25 mouse cellular contexts compared by ENCODE assay signal in genomic region chr9:64602895-64603294, GRCm38 (mm10).
DNase-seq lines count a peak whose midpoint lies in the region; ATAC-seq and TF ChIP-seq lines count a peak whose summit lies in the region.
"Had no signal": no experiment of that assay in that cellular context is flagged by ENCODE, and none has a peak within 500 bp of the region (broad histone marks: within the 10 kb centered on the region; RNA-seq: fewer than 3 reads in every experiment).

No protein-coding gene starts in this region.

- H3K27me3 ChIP-seq in embryonic facial prominence, embryonic 12.5 days, result no peaks in the 10 kb centered on the region
- peaks cover 21% of the 10 kb centered on the region for H3K27me3 ChIP-seq in embryonic facial prominence, embryonic 10.5 days (replicated peaks; ENCODE audit: low read depth, poor library complexity, severe bottlenecking)
- no peaks in the 10 kb centered on the region for H3K27me3 ChIP-seq in intestine, embryonic 15.5 days (replicated peaks)
- H3K27me3 ChIP-seq in stomach, postnatal 0 days (ENCODE audit: control insufficient read depth, insufficient read depth, low read length), result no peaks in the 10 kb centered on the region
- peaks cover 9% of the 10 kb centered on the region; the same call in 1 of the 2 replicates for H3K27me3 ChIP-seq in midbrain, embryonic 14.5 days (ENCODE audit: control insufficient read depth, insufficient read depth, low read length)
- no peaks in the 10 kb centered on the region for H3K27me3 ChIP-seq in midbrain, postnatal 0 days (ENCODE audit: insufficient read depth, low read length)
- H3K27me3 ChIP-seq: heart, embryonic 13.5 days; hindbrain, embryonic 15.5 days; Patski had no signal

- H3K4me1 ChIP-seq in embryonic facial prominence, embryonic 12.5 days, result peaks cover 21% of the 10 kb centered on the region
- peaks cover 34% of the 10 kb centered on the region for H3K4me1 ChIP-seq in embryonic facial prominence, embryonic 10.5 days
- peaks cover 15% of the 10 kb centered on the region for H3K4me1 ChIP-seq in intestine, embryonic 15.5 days (replicated peaks)
- no peaks in the 10 kb centered on the region for H3K4me1 ChIP-seq in stomach, postnatal 0 days (replicated peaks; ENCODE audit: control insufficient read depth, insufficient read depth)
- H3K4me1 ChIP-seq in midbrain, embryonic 14.5 days (ENCODE audit: control insufficient read depth, insufficient read depth, low read length), result peaks cover 44% of the 10 kb centered on the region
- peaks cover 8% of the 10 kb centered on the region; the same call in 1 of the 2 replicates for H3K4me1 ChIP-seq in midbrain, postnatal 0 days (ENCODE audit: insufficient read depth, low read length)

- no peak overlapping the region for H3K4me2 ChIP-seq in embryonic facial prominence, embryonic 12.5 days (replicated peaks)
- H3K4me2 ChIP-seq in intestine, embryonic 15.5 days (replicated peaks), result no peak overlapping the region
- H3K4me2 ChIP-seq in stomach, postnatal 0 days (replicated peaks; ENCODE audit: low read depth), result no peak overlapping the region
- H3K4me2 ChIP-seq in midbrain, embryonic 14.5 days (ENCODE audit: low read length), result no peak overlapping the region
- no peak overlapping the region for H3K4me2 ChIP-seq in midbrain, postnatal 0 days (ENCODE audit: low read depth, low read length, poor library complexity, severe bottlenecking)
- H3K4me2 ChIP-seq: forebrain, embryonic 13.5 days; heart, embryonic 13.5 days; hindbrain, embryonic 12.5 days; hindbrain, embryonic 15.5 days had no signal

- 88% methylated on average over 1 of the region's 1 CpGs for WGBS in embryonic facial prominence, embryonic 12.5 days
- WGBS in embryonic facial prominence, embryonic 10.5 days, result 95% methylated on average over 1 of the region's 1 CpGs
- 72% methylated on average over 1 of the region's 1 CpGs for WGBS in intestine, embryonic 15.5 days
- WGBS in large intestine, adult 2 months, result 50% methylated on average over 1 of the region's 1 CpGs
- WGBS in stomach, postnatal 0 days, result 45% methylated on average over 1 of the region's 1 CpGs
- 97% methylated on average over 1 of the region's 1 CpGs for WGBS in midbrain, embryonic 14.5 days
- 90% methylated on average over 1 of the region's 1 CpGs for WGBS in midbrain, postnatal 0 days

- DNase-seq in embryonic facial prominence, embryonic 10.5 days (ENCODE audit: low spot score), result no peak
- peak; percentile 25 for DNase-seq in large intestine, adult 2 months (ENCODE audit: low read depth, low spot score)
- peak; percentile 56 for DNase-seq in stomach, postnatal 0 days (ENCODE audit: low spot score)
- no peak for DNase-seq in midbrain, embryonic 14.5 days
- DNase-seq in midbrain, postnatal 0 days (ENCODE audit: low spot score), result no peak
- no peak for DNase-seq in cerebellum, adult 9-11 months
- DNase-seq: adrenal gland, postnatal 10 days; adrenal gland, postnatal 36 days; B cell, adult 2 months; cerebellum, adult 18-20 months; cerebellum, adult 9-10 months; cerebellum, postnatal 25 days; gastrocnemius, postnatal 25 days; heart, adult 18-20 months; heart, postnatal 14 days had no signal

- H3K27ac ChIP-seq in embryonic facial prominence, embryonic 12.5 days, result no peak overlapping the region
- no peak overlapping the region for H3K27ac ChIP-seq in embryonic facial prominence, embryonic 10.5 days (replicated peaks)
- 0 out of 2 replicates have a peak overlapping the region, but pooled peaks have one; percentile 15 for H3K27ac ChIP-seq in intestine, embryonic 15.5 days
- H3K27ac ChIP-seq in stomach, postnatal 0 days (replicated peaks), result no peak overlapping the region
- no peak overlapping the region for H3K27ac ChIP-seq in midbrain, embryonic 14.5 days (replicated peaks; ENCODE audit: low read depth, low read length)
- H3K27ac ChIP-seq in midbrain, postnatal 0 days (ENCODE audit: low read depth, low read length), result no peak overlapping the region
- H3K27ac ChIP-seq: forebrain, embryonic 10.5 days; forebrain, embryonic 13.5 days; heart, embryonic 13.5 days; hindbrain, embryonic 12.5 days; hindbrain, embryonic 15.5 days had no signal

- 0 out of 2 replicates have a peak, but pooled peaks have one; percentile 14 for TF ChIP-seq CTCF in stomach, postnatal 0 days (IDR thresholded peaks at IDR 0.05; ENCODE audit: low read depth)
- TF ChIP-seq CTCF in midbrain, postnatal 0 days (IDR thresholded peaks at IDR 0.05), result no peak

- TF ChIP-seq EP300 in stomach, postnatal 0 days (optimal IDR thresholded peaks at IDR 0.05), result no peak

- 0 out of 2 replicates have a peak, but pooled peaks have one; percentile 22 for ATAC-seq in embryonic facial prominence, embryonic 12.5 days (ENCODE audit: insufficient number of reproducible peaks, insufficient read depth, low FRiP score, low TSS enrichment)
- peak; percentile 89 for ATAC-seq in intestine, embryonic 15.5 days
- ATAC-seq in stomach, postnatal 0 days (ENCODE audit: low FRiP score, low TSS enrichment), result peak; percentile 95
- no peak for ATAC-seq in midbrain, embryonic 14.5 days (ENCODE audit: low FRiP score, low TSS enrichment)
- no peak for ATAC-seq in midbrain, postnatal 0 days (ENCODE audit: low FRiP score)
- ATAC-seq: forebrain, embryonic 13.5 days; forebrain, embryonic 16.5 days; Patski had no signal

- no peak overlapping the region for H3K9ac ChIP-seq in embryonic facial prominence, embryonic 12.5 days
- H3K9ac ChIP-seq in intestine, embryonic 15.5 days, result no peak overlapping the region
- H3K9ac ChIP-seq in stomach, postnatal 0 days (ENCODE audit: low read length), result no peak overlapping the region
- no peak overlapping the region for H3K9ac ChIP-seq in midbrain, embryonic 14.5 days (replicated peaks; ENCODE audit: low read length)
- H3K9ac ChIP-seq in midbrain, postnatal 0 days (replicated peaks; ENCODE audit: low read length, poor library complexity, severe bottlenecking), result no peak overlapping the region
- H3K9ac ChIP-seq: forebrain, embryonic 13.5 days; heart, embryonic 13.5 days; hindbrain, embryonic 12.5 days; hindbrain, embryonic 15.5 days had no signal

- no peaks in the 10 kb centered on the region for H3K9me3 ChIP-seq in embryonic facial prominence, embryonic 12.5 days
- H3K9me3 ChIP-seq in embryonic facial prominence, embryonic 10.5 days, result no peaks in the 10 kb centered on the region
- H3K9me3 ChIP-seq in intestine, embryonic 15.5 days, result no peaks in the 10 kb centered on the region
- H3K9me3 ChIP-seq in stomach, postnatal 0 days (ENCODE audit: control insufficient read depth, low read length), result no peaks in the 10 kb centered on the region
- H3K9me3 ChIP-seq in midbrain, embryonic 14.5 days (ENCODE audit: control insufficient read depth, low read length), result no peaks in the 10 kb centered on the region
- H3K9me3 ChIP-seq in midbrain, postnatal 0 days (ENCODE audit: low read length), result no peaks in the 10 kb centered on the region
- H3K9me3 ChIP-seq: forebrain, embryonic 10.5 days; forebrain, embryonic 13.5 days; G1E; heart, embryonic 13.5 days; hindbrain, embryonic 12.5 days; hindbrain, embryonic 15.5 days had no signal

- no peaks in the 10 kb centered on the region for H3K36me3 ChIP-seq in embryonic facial prominence, embryonic 12.5 days
- no peaks in the 10 kb centered on the region for H3K36me3 ChIP-seq in embryonic facial prominence, embryonic 10.5 days (replicated peaks)
- no peaks in the 10 kb centered on the region for H3K36me3 ChIP-seq in intestine, embryonic 15.5 days
- no peaks in the 10 kb centered on the region for H3K36me3 ChIP-seq in stomach, postnatal 0 days (ENCODE audit: control insufficient read depth, insufficient read depth, low read length)
- H3K36me3 ChIP-seq in midbrain, embryonic 14.5 days (ENCODE audit: control insufficient read depth, insufficient read depth, low read length), result no peaks in the 10 kb centered on the region
- H3K36me3 ChIP-seq in midbrain, postnatal 0 days (ENCODE audit: insufficient read depth, low read length), result no peaks in the 10 kb centered on the region
- H3K36me3 ChIP-seq: forebrain, embryonic 10.5 days; G1E; heart, embryonic 13.5 days; hindbrain, embryonic 12.5 days; hindbrain, embryonic 15.5 days had no signal

- H3K4me3 ChIP-seq in embryonic facial prominence, embryonic 12.5 days, result no peak overlapping the region
- no peak overlapping the region for H3K4me3 ChIP-seq in embryonic facial prominence, embryonic 10.5 days
- H3K4me3 ChIP-seq in intestine, embryonic 15.5 days (replicated peaks), result no peak overlapping the region
- H3K4me3 ChIP-seq in stomach, postnatal 0 days (ENCODE audit: low read depth, low read length), result no peak overlapping the region
- no peak overlapping the region for H3K4me3 ChIP-seq in midbrain, embryonic 14.5 days (replicated peaks; ENCODE audit: low read depth, low read length)
- H3K4me3 ChIP-seq in midbrain, postnatal 0 days (ENCODE audit: low read depth, low read length), result no peak overlapping the region
- H3K4me3 ChIP-seq: forebrain, embryonic 10.5 days; forebrain, embryonic 13.5 days; heart, embryonic 13.5 days; hindbrain, embryonic 12.5 days; hindbrain, embryonic 15.5 days had no signal

Comparison
In these comparisons a context has a peak if more than half of its experiments do, and no peak if none do; other contexts are left out.
1. ATAC-seq: peak in embryonic facial prominence, embryonic 12.5 days (single experiment), intestine, embryonic 15.5 days (single experiment) and stomach, postnatal 0 days (single experiment); none in midbrain, embryonic 14.5 days (single experiment) and midbrain, postnatal 0 days (single experiment).
2. DNase-seq: peak in large intestine, adult 2 months (single experiment) and stomach, postnatal 0 days (single experiment); none in embryonic facial prominence, embryonic 10.5 days (single experiment), midbrain, embryonic 14.5 days (single experiment), midbrain, postnatal 0 days (single experiment) and cerebellum, adult 9-11 months (single experiment).